Mouse (Mus musculus): ENCODE measurements around the gene 2010111I01Rik. TPM values are rescaled to one million over a fixed set of nuclear protein-coding genes. Genes with fewer than 3 reads are reported as not detected.

The 2010111I01Rik gene
- polyA plus RNA-seq, 1 experiment, result 84.5 TPM

DNA sequence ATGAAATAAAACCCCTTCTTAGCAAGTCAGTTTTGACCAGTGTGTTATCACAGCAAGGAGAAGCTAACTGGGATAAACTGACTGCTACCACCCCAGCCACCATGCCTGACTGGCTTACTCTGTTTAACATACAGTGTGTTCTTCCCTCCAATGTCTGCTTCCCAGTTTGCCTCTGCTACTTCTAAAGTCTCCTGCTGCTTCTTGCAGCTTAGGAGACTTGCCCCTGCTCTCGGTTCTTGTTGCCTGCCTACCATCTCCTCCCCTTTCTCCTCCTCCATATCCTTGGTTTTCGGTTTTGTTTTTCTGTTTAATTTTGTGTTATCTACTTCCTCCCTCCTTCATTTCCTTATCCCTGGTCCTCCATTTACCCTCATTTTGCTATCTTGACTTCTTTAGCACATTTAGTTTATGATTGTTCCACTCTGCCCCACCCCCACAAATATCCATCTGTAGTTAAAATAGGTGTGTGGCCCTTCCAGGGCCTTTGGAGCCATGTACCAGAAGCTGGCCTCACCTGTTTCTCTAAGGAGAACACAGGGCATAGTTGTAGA lies 185.9 kb downstream of the 2010111I01Rik start:
- 51% methylated on average over 2 of the region's 2 CpGs for WGBS
- H3K27ac ChIP-seq (ENCODE audit: insufficient read depth, low read depth, low read length), result no peak overlapping the region
- H3K4me3 ChIP-seq (ENCODE audit: insufficient read depth, low read depth, low read length), result no peak overlapping the region
- no peaks in the 10 kb centered on the region for H3K36me3 ChIP-seq (ENCODE audit: control insufficient read depth, insufficient read depth, low read length)
- peaks cover 6% of the 10 kb centered on the region; the same call in 1 of the 2 replicates for H3K4me1 ChIP-seq (ENCODE audit: control insufficient read depth, insufficient read depth, low read length)
- TF ChIP-seq POLR2A (IDR thresholded peaks at IDR 0.05; ENCODE audit: low read depth, low read length), result no peak
- TF ChIP-seq CTCF (conservative IDR thresholded peaks at IDR 0.05; ENCODE audit: insufficient read depth, insufficient read length, low read depth, low read length), result no peak
- H3K27me3 ChIP-seq (replicated peaks; ENCODE audit: control insufficient read depth, insufficient read depth, low read length), result no peaks in the 10 kb centered on the region
- no peak for DNase-seq

DNA sequence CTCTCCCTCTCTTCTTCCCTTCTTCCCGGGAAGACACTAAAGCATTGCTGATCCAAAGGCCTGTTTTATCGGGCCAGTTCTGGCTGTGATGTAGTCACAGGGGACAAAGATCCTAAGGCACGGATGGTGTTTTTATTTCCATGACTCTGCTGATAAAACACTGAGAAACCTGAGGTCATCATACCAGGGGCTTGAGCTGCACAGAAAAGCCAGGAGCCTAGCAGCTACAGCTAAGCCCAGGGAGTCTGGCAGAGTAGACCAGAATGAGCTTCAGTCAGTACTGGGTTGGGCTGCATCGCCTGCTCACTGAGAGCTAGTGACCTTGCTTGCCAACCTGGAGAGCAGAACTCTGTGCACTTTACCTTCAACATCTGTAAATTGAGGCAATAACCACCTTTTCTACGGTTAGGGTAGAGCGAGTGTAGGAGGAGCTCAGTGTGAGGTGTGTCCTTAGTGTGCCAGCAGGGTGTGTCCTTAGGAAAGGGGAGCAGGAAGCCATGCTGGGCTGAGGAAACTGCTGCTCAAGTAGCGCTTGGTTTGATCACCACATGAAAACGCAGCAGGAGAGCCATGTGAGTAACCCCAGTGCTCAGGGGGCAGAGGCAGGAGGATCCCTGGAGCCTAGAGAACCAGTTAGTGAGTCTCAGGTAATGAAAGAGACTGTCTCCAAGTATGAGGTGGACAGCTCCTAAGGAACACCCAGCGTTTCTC lies 186.5 kb downstream of the 2010111I01Rik start:
- WGBS, result 69% methylated on average over 9 of the region's 9 CpGs
- no peaks in the 10 kb centered on the region for H3K27me3 ChIP-seq (replicated peaks; ENCODE audit: control insufficient read depth, insufficient read depth, low read length)
- peaks cover 8% of the 10 kb centered on the region; the same call in 1 of the 2 replicates for H3K4me1 ChIP-seq (ENCODE audit: control insufficient read depth, insufficient read depth, low read length)
- 0 out of 2 replicates have a peak overlapping the region, but pooled peaks have one; percentile 10 for H3K27ac ChIP-seq (ENCODE audit: insufficient read depth, low read depth, low read length)
- no peak overlapping the region for H3K4me3 ChIP-seq (ENCODE audit: insufficient read depth, low read depth, low read length)
- H3K36me3 ChIP-seq (ENCODE audit: control insufficient read depth, insufficient read depth, low read length), result no peaks in the 10 kb centered on the region
- no peak for DNase-seq
- TF ChIP-seq CTCF (conservative IDR thresholded peaks at IDR 0.05; ENCODE audit: insufficient read depth, insufficient read length, low read depth, low read length) (no peak), POLR2A (IDR thresholded peaks at IDR 0.05; ENCODE audit: low read depth, low read length) (no peak)

DNA sequence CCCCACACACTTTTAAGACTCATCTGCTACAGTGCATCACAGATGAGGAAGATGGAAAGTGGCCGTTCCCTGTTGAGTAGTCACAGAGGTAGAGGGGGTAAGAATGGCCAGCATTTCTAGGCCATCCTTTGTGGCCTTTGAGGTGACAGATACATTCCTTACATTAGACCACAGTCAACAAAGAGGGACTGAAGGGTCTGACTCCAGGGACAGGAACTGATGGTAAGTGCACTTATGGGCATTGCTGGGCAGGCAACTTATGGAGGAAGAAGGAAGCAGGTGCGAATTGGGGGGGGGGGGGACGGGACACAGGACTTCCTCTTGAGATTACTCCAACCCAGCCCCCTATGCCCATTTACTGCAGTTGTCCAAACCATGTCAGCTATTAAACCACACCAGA lies 187.8 kb downstream of the 2010111I01Rik start:
- TF ChIP-seq CTCF (conservative IDR thresholded peaks at IDR 0.05; ENCODE audit: insufficient read depth, insufficient read length, low read depth, low read length) (no peak), POLR2A (IDR thresholded peaks at IDR 0.05; ENCODE audit: low read depth, low read length) (no peak)
- Histone ChIP-seq H3K4me3 (ENCODE audit: insufficient read depth, low read depth, low read length) (no peak overlapping the region), H3K27ac (ENCODE audit: insufficient read depth, low read depth, low read length) (0 out of 2 replicates have a peak overlapping the region, but pooled peaks have one; percentile 51), H3K4me1 (ENCODE audit: control insufficient read depth, insufficient read depth, low read length) (peaks cover 11% of the 10 kb centered on the region; the same call in 1 of the 2 replicates), H3K27me3 (replicated peaks; ENCODE audit: control insufficient read depth, insufficient read depth, low read length) (no peaks in the 10 kb centered on the region), H3K36me3 (ENCODE audit: control insufficient read depth, insufficient read depth, low read length) (no peaks in the 10 kb centered on the region)
- 71% methylated on average over 3 of the region's 3 CpGs for WGBS
- no peak for DNase-seq

DNA sequence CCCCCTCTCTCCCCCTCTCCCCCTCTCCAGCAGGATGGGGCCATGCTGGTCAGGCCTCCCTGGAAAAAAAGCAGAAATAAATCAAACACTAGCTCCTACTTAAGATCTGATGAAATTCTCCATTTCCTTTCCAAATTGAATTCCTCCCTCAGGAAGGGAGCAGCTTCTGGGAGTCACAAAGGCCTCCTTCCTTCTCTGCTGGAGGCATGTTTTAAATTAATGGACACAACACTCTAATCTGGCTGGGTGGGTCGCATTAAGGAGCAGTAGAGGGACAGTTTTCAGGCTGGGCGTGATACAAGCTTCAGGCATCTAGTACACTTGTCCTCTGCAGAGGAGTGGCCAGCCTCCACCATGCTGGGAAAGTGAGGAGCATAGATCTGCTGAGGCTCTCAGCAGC lies 188.7 kb downstream of the 2010111I01Rik start:
- Histone ChIP-seq H3K27ac (ENCODE audit: insufficient read depth, low read depth, low read length) (peak overlapping the region; percentile 53), H3K36me3 (ENCODE audit: control insufficient read depth, insufficient read depth, low read length) (no peaks in the 10 kb centered on the region), H3K4me3 (ENCODE audit: insufficient read depth, low read depth, low read length) (no peak overlapping the region), H3K4me1 (ENCODE audit: control insufficient read depth, insufficient read depth, low read length) (peaks cover 11% of the 10 kb centered on the region; the same call in 1 of the 2 replicates), H3K27me3 (replicated peaks; ENCODE audit: control insufficient read depth, insufficient read depth, low read length) (no peaks in the 10 kb centered on the region)
- peak; percentile 83 for DNase-seq
- no peak for TF ChIP-seq CTCF (conservative IDR thresholded peaks at IDR 0.05; ENCODE audit: insufficient read depth, insufficient read length, low read depth, low read length)
- no peak for TF ChIP-seq POLR2A (IDR thresholded peaks at IDR 0.05; ENCODE audit: low read depth, low read length)
- WGBS, result 46% methylated on average over 2 of the region's 2 CpGs

- Histone ChIP-seq H3K36me3 (ENCODE audit: control insufficient read depth, insufficient read depth, low read length) (no peaks in the 10 kb centered on the region), H3K4me3 (ENCODE audit: insufficient read depth, low read depth, low read length) (no peak overlapping the region), H3K27ac (ENCODE audit: insufficient read depth, low read depth, low read length) (no peak overlapping the region), H3K4me1 (ENCODE audit: control insufficient read depth, insufficient read depth, low read length) (peaks cover 11% of the 10 kb centered on the region; the same call in 1 of the 2 replicates), H3K27me3 (replicated peaks; ENCODE audit: control insufficient read depth, insufficient read depth, low read length) (no peaks in the 10 kb centered on the region)
- DNase-seq, result peak; percentile 61
- WGBS, result 64% methylated on average over 7 of the region's 7 CpGs
- TF ChIP-seq POLR2A (IDR thresholded peaks at IDR 0.05; ENCODE audit: low read depth, low read length) (no peak), CTCF (conservative IDR thresholded peaks at IDR 0.05; ENCODE audit: insufficient read depth, insufficient read length, low read depth, low read length) (no peak)
Observed at GRCm38 (mm10) chr13:63154851-63155571, 190.3 kb downstream of the 2010111I01Rik start.

- Histone ChIP-seq H3K4me1 (ENCODE audit: control insufficient read depth, insufficient read depth, low read length) (peaks cover 11% of the 10 kb centered on the region; the same call in 1 of the 2 replicates), H3K36me3 (ENCODE audit: control insufficient read depth, insufficient read depth, low read length) (no peaks in the 10 kb centered on the region), H3K27me3 (replicated peaks; ENCODE audit: control insufficient read depth, insufficient read depth, low read length) (no peaks in the 10 kb centered on the region), H3K4me3 (ENCODE audit: insufficient read depth, low read depth, low read length) (no peak overlapping the region), H3K27ac (ENCODE audit: insufficient read depth, low read depth, low read length) (no peak overlapping the region)
- no peak for TF ChIP-seq POLR2A (IDR thresholded peaks at IDR 0.05; ENCODE audit: low read depth, low read length)
- no peak for TF ChIP-seq CTCF (conservative IDR thresholded peaks at IDR 0.05; ENCODE audit: insufficient read depth, insufficient read length, low read depth, low read length)
- 64% methylated on average over 10 of the region's 10 CpGs for WGBS
- no peak for DNase-seq
Observed at GRCm38 (mm10) chr13:63156264-63156663, 191.6 kb downstream of the 2010111I01Rik start.

All from kidney, adult 2 months (tissue).